Mouse (Mus musculus): ENCODE data around the gene Abcg1. TPM values are rescaled to one million over a fixed set of nuclear protein-coding genes. Genes with fewer than 3 reads are reported as not detected.

Abcg1 gene
- 8.7 and 12.8 TPM in 2 replicates for polyA plus RNA-seq (2012; rRNA removed)

GRCm38 (mm10) chr17:31057151-31057890, at the start of gene Abcg1:
TSS of gene Abcg1 (plus strand) at chr17:31057675.
- TF ChIP-seq POLR2A (IDR thresholded peaks at IDR 0.05; ENCODE audit: borderline replicate concordance, extremely low read depth, insufficient read depth, insufficient read length, poor library complexity, severe bottlenecking) (peak; percentile 66; the same call in 1 of the 2 replicates), CTCF (IDR thresholded peaks at IDR 0.05; ENCODE audit: borderline replicate concordance, extremely low read depth, insufficient read depth, insufficient read length) (peak; percentile 43; the same call in 1 of the 2 replicates)
- peak; percentile 91 for DNase-seq (ENCODE audit: low read depth)

- TF ChIP-seq POLR2A (IDR thresholded peaks at IDR 0.05; ENCODE audit: borderline replicate concordance, extremely low read depth, insufficient read depth, insufficient read length, poor library complexity, severe bottlenecking) (no peak), CTCF (IDR thresholded peaks at IDR 0.05; ENCODE audit: borderline replicate concordance, extremely low read depth, insufficient read depth, insufficient read length) (no peak)
Measured at GRCm38 (mm10) chr17:31008416-31008815, 49.1 kb upstream of the Abcg1 start.

GRCm38 (mm10) chr17:31011551-31012394, 45.7 kb upstream of the Abcg1 start:
- DNase-seq (ENCODE audit: low read depth): peak; percentile 74
- peak; percentile 98 for TF ChIP-seq CTCF (IDR thresholded peaks at IDR 0.05; ENCODE audit: borderline replicate concordance, extremely low read depth, insufficient read depth, insufficient read length)
- TF ChIP-seq POLR2A (IDR thresholded peaks at IDR 0.05; ENCODE audit: borderline replicate concordance, extremely low read depth, insufficient read depth, insufficient read length, poor library complexity, severe bottlenecking): no peak

More at GRCm38 (mm10) chr17:31008416-31008815, 49.1 kb upstream of the Abcg1 start:
- no peak for DNase-seq (ENCODE audit: low read depth)

- peak; percentile 72 for DNase-seq (ENCODE audit: low read depth)
- TF ChIP-seq POLR2A (IDR thresholded peaks at IDR 0.05; ENCODE audit: borderline replicate concordance, extremely low read depth, insufficient read depth, insufficient read length, poor library complexity, severe bottlenecking): no peak
- TF ChIP-seq CTCF (IDR thresholded peaks at IDR 0.05; ENCODE audit: borderline replicate concordance, extremely low read depth, insufficient read depth, insufficient read length): peak; percentile 61
Measured at GRCm38 (mm10) chr17:31018267-31018666, 39.2 kb upstream of the Abcg1 start.

- peak; percentile 80; the same call in 1 of the 2 replicates for TF ChIP-seq CTCF (IDR thresholded peaks at IDR 0.05; ENCODE audit: borderline replicate concordance, extremely low read depth, insufficient read depth, insufficient read length)
- TF ChIP-seq POLR2A (IDR thresholded peaks at IDR 0.05; ENCODE audit: borderline replicate concordance, extremely low read depth, insufficient read depth, insufficient read length, poor library complexity, severe bottlenecking): no peak
Measured at GRCm38 (mm10) chr17:31019505-31019904, 38.0 kb upstream of the Abcg1 start.

GRCm38 (mm10) chr17:31020078-31020477, 37.4 kb upstream of the Abcg1 start:
- DNase-seq (ENCODE audit: low read depth): no peak
- TF ChIP-seq CTCF (IDR thresholded peaks at IDR 0.05; ENCODE audit: borderline replicate concordance, extremely low read depth, insufficient read depth, insufficient read length): no peak
- no peak for TF ChIP-seq POLR2A (IDR thresholded peaks at IDR 0.05; ENCODE audit: borderline replicate concordance, extremely low read depth, insufficient read depth, insufficient read length, poor library complexity, severe bottlenecking)

More at GRCm38 (mm10) chr17:31019505-31019904, 38.0 kb upstream of the Abcg1 start:
- DNase-seq (ENCODE audit: low read depth): peak; percentile 74

- TF ChIP-seq POLR2A (IDR thresholded peaks at IDR 0.05; ENCODE audit: borderline replicate concordance, extremely low read depth, insufficient read depth, insufficient read length, poor library complexity, severe bottlenecking) (no peak), CTCF (IDR thresholded peaks at IDR 0.05; ENCODE audit: borderline replicate concordance, extremely low read depth, insufficient read depth, insufficient read length) (no peak)
- no peak for DNase-seq (ENCODE audit: low read depth)
Measured at GRCm38 (mm10) chr17:31021276-31021675, 36.2 kb upstream of the Abcg1 start.

- no peak for DNase-seq (ENCODE audit: low read depth)
- no peak for TF ChIP-seq CTCF (IDR thresholded peaks at IDR 0.05; ENCODE audit: borderline replicate concordance, extremely low read depth, insufficient read depth, insufficient read length)
- TF ChIP-seq POLR2A (IDR thresholded peaks at IDR 0.05; ENCODE audit: borderline replicate concordance, extremely low read depth, insufficient read depth, insufficient read length, poor library complexity, severe bottlenecking): no peak
Measured at GRCm38 (mm10) chr17:31024125-31024781, 33.2 kb upstream of the Abcg1 start.

GRCm38 (mm10) chr17:31024782-31025125, 32.7 kb upstream of the Abcg1 start:
- no peak for DNase-seq (ENCODE audit: low read depth)
- TF ChIP-seq CTCF (IDR thresholded peaks at IDR 0.05; ENCODE audit: borderline replicate concordance, extremely low read depth, insufficient read depth, insufficient read length) (no peak), POLR2A (IDR thresholded peaks at IDR 0.05; ENCODE audit: borderline replicate concordance, extremely low read depth, insufficient read depth, insufficient read length, poor library complexity, severe bottlenecking) (no peak)

GRCm38 (mm10) chr17:31026986-31027385, 30.5 kb upstream of the Abcg1 start:
- DNase-seq (ENCODE audit: low read depth): no peak
- TF ChIP-seq POLR2A (IDR thresholded peaks at IDR 0.05; ENCODE audit: borderline replicate concordance, extremely low read depth, insufficient read depth, insufficient read length, poor library complexity, severe bottlenecking) (no peak), CTCF (IDR thresholded peaks at IDR 0.05; ENCODE audit: borderline replicate concordance, extremely low read depth, insufficient read depth, insufficient read length) (no peak)

GRCm38 (mm10) chr17:31027723-31028122, 29.8 kb upstream of the Abcg1 start:
- DNase-seq (ENCODE audit: low read depth): no peak
- TF ChIP-seq POLR2A (IDR thresholded peaks at IDR 0.05; ENCODE audit: borderline replicate concordance, extremely low read depth, insufficient read depth, insufficient read length, poor library complexity, severe bottlenecking): no peak
- TF ChIP-seq CTCF (IDR thresholded peaks at IDR 0.05; ENCODE audit: borderline replicate concordance, extremely low read depth, insufficient read depth, insufficient read length): no peak
